Mouse (Mus musculus) bone marrow macrophage, adult 2 months (primary cell): ENCODE measurements around the gene Cdkl3.

Experiments used
- CTCF ChIP-seq: IDR thresholded peaks from 2 replicates; pipeline ENCODE4 v1.5.1; 2012; ENCODE audit warnings: low read depth, mild to moderate bottlenecking, low read length, moderate library complexity
- POLR2A ChIP-seq: IDR thresholded peaks from 2 replicates; pipeline ENCODE4 v1.6.1; 2012; ENCODE audit warnings: mild to moderate bottlenecking, low read depth, low read length, borderline replicate concordance

GRCm38 (mm10) chr11:51956112-51956511 is 47.9 kb upstream of the Cdkl3 start:
- TF ChIP-seq CTCF (no peak), POLR2A (no peak)
